Mouse (Mus musculus): ENCODE data around the gene Gm20431. TPM values are rescaled to one million over a fixed set of nuclear protein-coding genes. Genes with fewer than 3 reads are reported as not detected.

The Gm20431 gene
- polyA plus RNA-seq, 1 experiment, result not detected

DNA sequence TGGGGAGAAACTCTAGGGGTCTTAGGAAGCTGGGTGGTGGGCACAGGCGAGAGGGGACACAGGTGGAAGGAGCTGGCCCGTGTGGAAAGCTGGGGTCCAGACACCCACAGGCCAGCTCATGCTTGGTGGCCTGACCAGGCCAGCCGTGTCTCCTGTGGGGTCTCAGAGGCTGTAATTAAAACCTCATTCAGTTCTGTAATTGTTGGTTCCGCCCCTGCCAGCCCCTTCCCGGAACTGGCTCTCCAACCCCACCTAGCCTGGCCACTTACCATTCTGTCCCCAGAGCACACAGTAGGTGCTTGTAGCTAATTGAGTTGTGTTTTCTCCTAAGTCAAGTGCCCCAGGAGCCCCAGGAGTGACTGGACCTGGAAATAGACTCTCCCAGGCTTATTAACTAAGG is 62.1 kb downstream of the Gm20431 start:
- no peak for TF ChIP-seq CTCF (IDR thresholded peaks at IDR 0.05; ENCODE audit: extremely low read depth, insufficient read depth, low read length)
- TF ChIP-seq POLR2A (IDR thresholded peaks at IDR 0.05; ENCODE audit: extremely low read depth, insufficient read depth, low read length), result no peak
- H3K4me3 ChIP-seq (ENCODE audit: insufficient read depth, low read length), result no peak overlapping the region
- no peak overlapping the region for H3K27ac ChIP-seq (ENCODE audit: insufficient read depth, low read length)
- H3K4me1 ChIP-seq (ENCODE audit: control insufficient read depth, insufficient read depth, low read length), result no peaks in the 10 kb centered on the region

DNA sequence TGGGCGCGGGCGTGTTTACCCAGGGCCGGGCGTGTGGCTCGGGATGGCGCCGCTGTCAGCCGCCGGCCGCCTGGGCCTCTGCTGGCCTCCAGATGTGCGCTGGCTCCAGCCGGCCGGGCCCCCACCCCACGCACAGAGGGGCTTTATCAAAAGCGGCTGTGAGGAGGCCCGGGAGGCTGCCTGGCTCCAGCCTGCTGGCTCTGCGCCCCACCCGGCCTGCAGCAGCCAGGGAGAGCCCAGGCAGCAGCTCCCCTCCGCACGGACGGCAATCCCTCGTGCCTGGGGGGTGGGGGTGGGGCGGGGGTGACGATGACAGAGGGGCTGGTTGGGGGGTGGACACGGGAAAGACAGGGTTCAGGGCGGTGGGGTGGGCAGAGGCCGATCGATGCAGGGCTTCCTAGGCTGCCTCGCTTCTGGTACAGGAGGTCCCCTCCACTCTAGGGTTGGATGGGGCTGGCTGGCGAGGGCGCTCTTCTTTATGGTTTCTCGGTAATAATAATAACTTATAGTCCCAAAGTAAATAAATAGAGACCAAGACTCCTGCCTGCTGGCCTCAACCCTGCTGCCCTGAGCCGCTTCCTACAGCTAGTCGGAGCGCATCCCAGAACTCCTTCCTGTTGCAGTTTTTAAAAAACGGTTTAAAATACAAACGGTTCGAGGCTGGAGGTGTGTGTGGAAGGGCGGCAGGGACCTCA is 63.7 kb downstream of the Gm20431 start:
- no peaks in the 10 kb centered on the region; the same call in 1 of the 2 replicates for H3K4me1 ChIP-seq (ENCODE audit: control insufficient read depth, insufficient read depth, low read length)
- H3K4me3 ChIP-seq (ENCODE audit: insufficient read depth, low read length), result no peak overlapping the region
- TF ChIP-seq CTCF (IDR thresholded peaks at IDR 0.05; ENCODE audit: extremely low read depth, insufficient read depth, low read length), result no peak
- TF ChIP-seq POLR2A (IDR thresholded peaks at IDR 0.05; ENCODE audit: extremely low read depth, insufficient read depth, low read length), result no peak
- H3K27ac ChIP-seq (ENCODE audit: insufficient read depth, low read length), result no peak overlapping the region

- TF ChIP-seq CTCF (IDR thresholded peaks at IDR 0.05; ENCODE audit: extremely low read depth, insufficient read depth, low read length), result no peak
- TF ChIP-seq POLR2A (IDR thresholded peaks at IDR 0.05; ENCODE audit: extremely low read depth, insufficient read depth, low read length), result no peak
- no peak overlapping the region for H3K27ac ChIP-seq (ENCODE audit: insufficient read depth, low read length)
Measured at GRCm38 (mm10) chr2:167596726-167597491, 64.4 kb downstream of the Gm20431 start.

GRCm38 (mm10) chr2:167596262-167596661 is 65.0 kb downstream of the Gm20431 start:
- Histone ChIP-seq H3K27ac (ENCODE audit: insufficient read depth, low read length) (no peak overlapping the region), H3K4me1 (ENCODE audit: control insufficient read depth, insufficient read depth, low read length) (no peaks in the 10 kb centered on the region; the same call in 1 of the 2 replicates), H3K4me3 (ENCODE audit: insufficient read depth, low read length) (no peak overlapping the region)
- no peak for TF ChIP-seq CTCF (IDR thresholded peaks at IDR 0.05; ENCODE audit: extremely low read depth, insufficient read depth, low read length)
- TF ChIP-seq POLR2A (IDR thresholded peaks at IDR 0.05; ENCODE audit: extremely low read depth, insufficient read depth, low read length), result no peak

More at GRCm38 (mm10) chr2:167596726-167597491, 64.4 kb downstream of the Gm20431 start:
- Histone ChIP-seq H3K4me1 (ENCODE audit: control insufficient read depth, insufficient read depth, low read length) (no peaks in the 10 kb centered on the region; the same call in 1 of the 2 replicates), H3K4me3 (ENCODE audit: insufficient read depth, low read length) (no peak overlapping the region)

GRCm38 (mm10) chr2:167595761-167596171 is 65.5 kb downstream of the Gm20431 start:
- H3K4me3 ChIP-seq (ENCODE audit: insufficient read depth, low read length), result no peak overlapping the region
- no peak overlapping the region for H3K27ac ChIP-seq (ENCODE audit: insufficient read depth, low read length)
- no peak for TF ChIP-seq POLR2A (IDR thresholded peaks at IDR 0.05; ENCODE audit: extremely low read depth, insufficient read depth, low read length)
- no peak for TF ChIP-seq CTCF (IDR thresholded peaks at IDR 0.05; ENCODE audit: extremely low read depth, insufficient read depth, low read length)
- no peaks in the 10 kb centered on the region; the same call in 1 of the 2 replicates for H3K4me1 ChIP-seq (ENCODE audit: control insufficient read depth, insufficient read depth, low read length)

- no peak overlapping the region for H3K27ac ChIP-seq (ENCODE audit: insufficient read depth, low read length)
- TF ChIP-seq CTCF (IDR thresholded peaks at IDR 0.05; ENCODE audit: extremely low read depth, insufficient read depth, low read length) (no peak), POLR2A (IDR thresholded peaks at IDR 0.05; ENCODE audit: extremely low read depth, insufficient read depth, low read length) (no peak)
Measured at GRCm38 (mm10) chr2:167594444-167594934, 66.8 kb downstream of the Gm20431 start.

DNA sequence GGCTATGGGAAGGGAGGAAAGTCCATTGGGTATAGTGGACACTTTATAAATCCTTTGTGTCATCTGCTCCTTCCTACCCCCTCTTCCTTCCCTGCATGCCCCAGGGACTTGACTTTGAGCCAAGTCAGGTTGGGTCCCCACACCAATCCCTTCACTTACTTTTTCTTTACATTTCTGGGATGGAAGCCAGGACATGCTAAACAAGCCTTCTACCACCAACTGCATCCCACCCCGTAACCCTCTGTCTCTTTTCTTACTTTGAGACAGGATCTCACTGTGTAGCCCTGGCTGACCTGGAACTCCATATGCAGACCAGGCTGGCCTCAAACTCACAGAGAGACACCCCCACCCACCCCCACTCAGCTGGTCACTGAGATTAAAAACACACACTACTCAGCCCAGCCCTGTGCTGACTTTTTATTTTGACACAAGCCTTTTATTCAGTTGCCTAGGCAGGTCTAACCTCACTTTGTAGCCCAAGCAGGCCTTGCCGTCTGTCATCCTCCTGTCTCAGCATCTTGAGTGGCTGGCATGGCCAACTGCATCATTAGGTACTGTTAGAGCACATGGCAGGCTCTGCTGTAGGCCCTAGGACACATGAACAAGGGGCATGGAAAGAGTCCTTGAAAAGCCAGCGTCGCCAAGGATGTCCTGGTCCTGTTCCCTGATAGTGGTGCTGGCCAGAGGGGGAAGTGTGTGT is 67.6 kb downstream of the Gm20431 start:
- TF ChIP-seq CTCF (IDR thresholded peaks at IDR 0.05; ENCODE audit: extremely low read depth, insufficient read depth, low read length) (no peak), POLR2A (IDR thresholded peaks at IDR 0.05; ENCODE audit: extremely low read depth, insufficient read depth, low read length) (no peak)
- Histone ChIP-seq H3K27ac (ENCODE audit: insufficient read depth, low read length) (no peak overlapping the region), H3K4me1 (ENCODE audit: control insufficient read depth, insufficient read depth, low read length) (no peaks in the 10 kb centered on the region; the same call in 1 of the 2 replicates), H3K4me3 (ENCODE audit: insufficient read depth, low read length) (no peak overlapping the region)

More at GRCm38 (mm10) chr2:167594444-167594934, 66.8 kb downstream of the Gm20431 start:
- no peaks in the 10 kb centered on the region; the same call in 1 of the 2 replicates for H3K4me1 ChIP-seq (ENCODE audit: control insufficient read depth, insufficient read depth, low read length)
- H3K4me3 ChIP-seq (ENCODE audit: insufficient read depth, low read length), result no peak overlapping the region

DNA sequence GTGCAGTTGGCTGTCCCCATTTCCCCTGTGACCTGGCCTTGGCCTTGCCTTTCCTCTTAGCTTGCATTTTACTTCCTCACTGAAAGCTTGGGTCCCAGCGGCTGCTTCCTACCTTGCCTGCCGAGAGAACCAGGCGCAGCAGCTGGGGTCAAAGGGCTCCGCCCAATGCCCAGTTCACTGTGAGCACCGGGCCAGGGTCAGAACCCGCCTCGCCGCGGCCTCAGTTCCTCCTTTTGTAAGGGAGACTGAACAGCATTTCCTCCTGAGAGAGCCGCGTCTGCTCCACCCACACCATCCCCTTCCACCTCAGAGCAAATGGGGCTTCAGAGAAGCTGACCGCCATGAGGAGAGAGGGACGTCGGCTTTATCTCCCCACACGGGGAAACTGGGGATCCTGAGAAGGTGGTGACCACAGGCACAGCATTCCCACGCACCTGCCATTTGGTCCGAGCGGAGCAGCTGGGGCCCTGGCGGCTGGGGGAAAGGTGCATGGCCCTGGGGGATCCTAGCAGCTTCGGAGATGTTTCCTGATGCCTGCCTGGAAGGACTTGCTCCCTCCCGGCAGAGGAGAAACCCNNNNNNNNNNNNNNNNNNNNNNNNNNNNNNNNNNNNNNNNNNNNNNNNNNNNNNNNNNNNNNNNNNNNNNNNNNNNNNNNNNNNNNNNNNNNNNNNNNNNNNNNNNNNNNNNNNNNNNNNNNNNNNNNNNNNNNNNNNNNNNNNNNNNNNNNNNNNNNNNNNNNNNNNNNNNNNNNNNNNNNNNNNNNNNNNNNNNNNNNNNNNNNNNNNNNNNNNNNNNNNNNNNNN is 72.3 kb downstream of the Gm20431 start:
- Histone ChIP-seq H3K27ac (ENCODE audit: insufficient read depth, low read length) (peak overlapping the region; percentile 67; the same call in 1 of the 2 replicates), H3K4me3 (ENCODE audit: insufficient read depth, low read length) (peak overlapping the region; percentile 21; the same call in 1 of the 2 replicates), H3K4me1 (ENCODE audit: control insufficient read depth, insufficient read depth, low read length) (no peaks in the 10 kb centered on the region; the same call in 1 of the 2 replicates)
- TF ChIP-seq POLR2A (IDR thresholded peaks at IDR 0.05; ENCODE audit: extremely low read depth, insufficient read depth, low read length) (no peak), CTCF (IDR thresholded peaks at IDR 0.05; ENCODE audit: extremely low read depth, insufficient read depth, low read length) (no peak)

Data from cortical plate, adult 2 months (tissue).